Mouse (Mus musculus) intestine, postnatal 0 days (tissue): ENCODE measurements around the gene 1300017J02Rik. TPM values are rescaled to one million over a fixed set of nuclear protein-coding genes. Genes with fewer than 3 reads are reported as not detected.

Experiments
- ATAC-seq: fragments of 200-750 bp; cut with Nextera tagmentation; 2 replicates; pipeline ENCODE4 v1.8.0; 2017; ENCODE audit warnings: mild to moderate bottlenecking, moderate TSS enrichment, moderate library complexity
- H3K27ac ChIP-seq: fragments of 300-500 bp; sonication (generic); 2 replicates; pipeline ENCODE4 v1.5.1; 2014; ENCODE audit warnings: mild to moderate bottlenecking, low read depth, low read length, moderate library complexity
- H3K27me3 ChIP-seq: fragments of 300-500 bp; sonication (generic); replicated peaks from 2 replicates; pipeline ENCODE4 v1.6.1; 2014; ENCODE audit warnings: low read length, mixed read lengths; ENCODE audit not compliant: control insufficient read depth, insufficient read depth
- H3K36me3 ChIP-seq: fragments of 300-500 bp; sonication (generic); 2 replicates; pipeline ENCODE4 v1.6.1; 2014; ENCODE audit warnings: mild to moderate bottlenecking, moderate library complexity; ENCODE audit not compliant: control insufficient read depth, insufficient read depth
- H3K4me1 ChIP-seq: fragments of 300-500 bp; sonication (generic); replicated peaks from 2 replicates; pipeline ENCODE4 v1.6.1; 2014; ENCODE audit warnings: antibody characterized with exemption, low read length, mixed read lengths; ENCODE audit not compliant: control insufficient read depth, insufficient read depth
- H3K4me2 ChIP-seq: fragments of 300-500 bp; sonication (generic); replicated peaks from 2 replicates; pipeline ENCODE4 v1.6.1; 2014; ENCODE audit warnings: low read depth, mild to moderate bottlenecking, moderate library complexity
- H3K4me3 ChIP-seq: fragments of 300-500 bp; sonication (generic); 2 replicates; pipeline ENCODE4 v1.5.1; 2014; ENCODE audit warnings: low read depth, low read length
- H3K9ac ChIP-seq: fragments of 300-500 bp; sonication (generic); 2 replicates; pipeline ENCODE4 v1.6.1; 2014; ENCODE audit warnings: mild to moderate bottlenecking, low read depth, low read length
- H3K9me3 ChIP-seq: fragments of 300-500 bp; sonication (generic); 2 replicates; pipeline ENCODE4 v1.6.1; 2016; ENCODE audit warnings: mixed run types; ENCODE audit not compliant: control insufficient read depth
- CTCF ChIP-seq: sonication (generic); IDR thresholded peaks from 2 replicates; pipeline ENCODE4 v1.5.1; 2016; ENCODE audit warnings: low read depth, mild to moderate bottlenecking, control low read depth, antibody characterized with exemption, moderate library complexity
- WGBS: fragments of 180-500 bp; shearing (Covaris S2); extraction: QIAGEN DNeasy Blood & Tissue Kit; methylation state at CpG from one replicate; pipeline ENCODE4 v1.1.7; 2014; 5-methylcytosine and 5-hydroxymethylcytosine counted together
- polyA plus RNA-seq: library from polyadenylated mRNA; unstranded; fragments of >200 nt; fragmentation: Nextera tagmentation; extraction: Ambion mirVana; gene quantifications from 2 replicates; pipeline ENCODE4 v1.2.1, GENCODE M21; 2015

1300017J02Rik gene
- polyA plus RNA-seq, 1 experiment from 2014 or later: 3.8 TPM

DNA sequence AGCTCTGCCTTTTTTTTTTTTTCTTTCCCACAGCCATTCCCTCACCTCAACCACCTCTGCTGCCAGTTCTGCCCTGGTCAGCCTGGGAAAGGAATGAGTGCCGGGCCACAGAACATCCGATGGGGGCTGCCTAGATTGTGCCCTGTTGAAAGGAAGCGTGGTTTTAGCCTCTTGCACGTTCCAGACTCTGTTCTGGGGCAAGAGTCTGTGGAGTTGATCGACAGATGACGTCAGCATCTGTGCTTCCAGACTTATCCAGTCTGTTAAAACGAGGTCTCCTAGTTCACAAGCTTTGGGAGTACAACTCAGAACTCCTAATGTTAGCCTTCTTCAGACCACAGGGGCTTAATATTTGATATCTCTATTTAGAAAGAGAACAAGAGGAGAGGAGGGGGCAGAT is 70.8 kb downstream of the 1300017J02Rik start:
- Histone ChIP-seq H3K9ac (no peak overlapping the region), H3K4me2 (no peak overlapping the region), H3K36me3 (no peaks in the 10 kb centered on the region), H3K4me3 (no peak overlapping the region), H3K27ac (no peak overlapping the region), H3K27me3 (no peaks in the 10 kb centered on the region), H3K9me3 (no peaks in the 10 kb centered on the region), H3K4me1 (peaks cover 6% of the 10 kb centered on the region; the same call in 1 of the 2 replicates)
- TF ChIP-seq CTCF: no peak
- ATAC-seq: no peak
- WGBS: 66% methylated on average over 7 of the region's 7 CpGs

DNA sequence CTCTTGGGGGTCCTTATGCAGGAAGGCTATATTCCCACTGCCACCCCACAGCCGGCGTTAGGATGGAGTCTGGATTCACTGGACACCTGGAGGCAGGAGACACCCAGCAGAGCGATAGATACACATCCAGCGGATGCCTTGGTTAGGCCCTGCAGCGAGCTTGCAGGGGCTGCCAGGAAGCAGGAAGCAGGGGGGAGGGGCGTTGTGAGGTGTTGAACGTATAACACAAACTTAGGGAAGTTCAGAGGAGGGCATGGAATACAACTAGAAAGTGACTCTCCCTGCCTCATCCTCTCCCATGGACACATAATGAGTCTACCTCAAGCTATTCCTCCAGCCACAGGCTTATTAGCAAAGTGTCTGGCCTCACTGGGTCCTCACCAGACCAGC is 71.9 kb downstream of the 1300017J02Rik start:
- no peak for ATAC-seq
- WGBS: 60% methylated on average over 7 of the region's 7 CpGs
- no peaks in the 10 kb centered on the region for H3K9me3 ChIP-seq
- TF ChIP-seq CTCF: no peak
- H3K36me3 ChIP-seq: no peaks in the 10 kb centered on the region
- no peak overlapping the region for H3K4me3 ChIP-seq
- no peaks in the 10 kb centered on the region for H3K27me3 ChIP-seq
- H3K27ac ChIP-seq: no peak overlapping the region
- H3K9ac ChIP-seq: 0 out of 2 replicates have a peak overlapping the region, but pooled peaks have one; percentile 3
- no peak overlapping the region for H3K4me2 ChIP-seq
- H3K4me1 ChIP-seq: peaks cover 6% of the 10 kb centered on the region; the same call in 1 of the 2 replicates

DNA sequence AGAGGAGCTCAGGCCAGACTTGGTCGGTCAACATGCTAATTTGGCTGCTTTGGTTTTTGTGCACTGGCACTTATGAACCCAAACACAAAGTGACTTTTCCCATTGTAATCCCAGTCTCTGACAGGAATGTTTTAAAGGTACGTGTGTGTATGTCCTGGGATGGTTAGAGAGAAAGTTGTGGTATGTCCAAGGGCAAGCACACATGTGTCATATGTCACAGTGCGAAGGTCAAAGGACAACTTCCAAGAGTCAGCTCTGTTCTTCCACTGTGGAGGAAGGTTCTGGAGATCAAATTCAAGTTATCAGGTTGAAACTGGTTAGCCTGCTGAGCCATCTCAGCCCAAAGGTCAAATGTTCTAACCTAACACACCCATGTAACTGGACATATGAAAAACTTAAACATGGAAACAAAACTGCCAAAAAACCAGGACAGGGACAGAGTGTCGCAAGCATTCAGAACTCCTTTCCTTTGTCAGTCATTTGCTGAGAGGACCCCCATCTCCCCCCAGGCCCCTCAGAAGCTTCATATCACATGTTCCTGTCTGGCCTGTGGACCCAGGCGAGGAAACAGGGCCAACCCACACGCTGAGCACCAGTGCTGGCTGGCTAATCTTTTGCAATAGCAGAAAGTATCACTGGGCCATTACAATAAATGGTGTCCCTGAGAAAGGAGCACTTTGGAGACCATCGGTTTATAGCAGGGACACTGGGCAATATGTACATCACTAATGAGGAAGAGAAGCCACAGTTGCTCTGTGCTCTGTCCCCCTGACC is 72.5 kb downstream of the 1300017J02Rik start:
- no peak for ATAC-seq
- no peak overlapping the region for H3K27ac ChIP-seq
- WGBS: 81% methylated on average over 7 of the region's 7 CpGs
- no peak overlapping the region for H3K4me3 ChIP-seq
- H3K9ac ChIP-seq: 0 out of 2 replicates have a peak overlapping the region, but pooled peaks have one; percentile 3
- no peak overlapping the region for H3K4me2 ChIP-seq
- H3K27me3 ChIP-seq: no peaks in the 10 kb centered on the region
- H3K36me3 ChIP-seq: no peaks in the 10 kb centered on the region
- no peaks in the 10 kb centered on the region for H3K9me3 ChIP-seq
- peaks cover 6% of the 10 kb centered on the region; the same call in 1 of the 2 replicates for H3K4me1 ChIP-seq
- no peak for TF ChIP-seq CTCF

DNA sequence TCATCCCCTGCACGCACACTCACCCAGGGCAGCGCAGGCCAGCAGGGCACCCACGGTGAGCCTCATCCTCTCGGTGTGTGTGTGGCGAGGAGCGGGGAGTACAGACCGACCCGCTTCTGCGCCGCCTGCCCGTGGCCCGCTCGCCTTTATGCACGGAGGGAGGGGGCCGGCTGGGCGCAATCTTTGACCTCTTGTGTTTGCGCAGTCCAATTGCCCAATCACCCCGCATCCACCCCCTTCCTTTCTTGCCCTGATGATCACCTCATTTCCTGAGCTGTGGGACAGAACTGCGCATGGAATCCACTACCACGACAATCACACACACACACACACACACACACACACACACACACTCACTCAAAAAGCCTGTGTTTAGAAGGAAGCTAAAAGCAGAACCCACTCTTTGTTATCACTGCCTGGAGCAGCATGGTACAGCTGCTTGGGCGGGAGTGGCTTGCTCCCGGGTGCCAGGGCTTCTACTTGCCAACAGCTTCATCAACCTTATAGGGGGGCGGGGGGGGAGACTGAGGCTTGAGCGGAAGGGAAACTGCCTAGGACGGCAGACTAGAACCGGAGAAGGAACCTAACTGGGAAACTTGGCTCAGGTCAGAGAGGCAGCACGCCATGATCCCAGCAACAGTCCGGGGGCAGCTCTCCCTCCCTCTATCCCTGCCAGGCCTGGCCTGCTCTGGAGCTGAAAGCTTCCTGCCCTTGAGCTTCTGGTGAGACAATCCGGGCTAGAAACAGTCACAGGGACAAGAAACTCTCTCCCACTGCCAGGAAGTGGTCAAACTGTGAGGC is 74.5 kb downstream of the 1300017J02Rik start, which contains the start of the genes Gm20425 and Trf:
Gene Gm20425, minus strand, starts transcription at position 157 of the 801 bp plus-strand sequence.
Gene Trf, minus strand, starts transcription at position 294 of the 801 bp plus-strand sequence.
- WGBS: 26% methylated on average over 28 of the region's 29 CpGs
- no peak for TF ChIP-seq CTCF
- Histone ChIP-seq H3K4me2 (peak within 1 kb of the TSS; percentile 65), H3K9ac (0 out of 2 replicates have a peak within 1 kb of the TSS, but pooled peaks have one; percentile 17), H3K27ac (peak within 1 kb of the TSS; percentile 41; the same call in 1 of the 2 replicates), H3K9me3 (no peaks in the 10 kb centered on the region), H3K36me3 (no peaks in the 10 kb centered on the region), H3K27me3 (no peaks in the 10 kb centered on the region), H3K4me3 (peak within 1 kb of the TSS; percentile 27), H3K4me1 (peaks cover 6% of the 10 kb centered on the region; the same call in 1 of the 2 replicates)
- peak; percentile 63 for ATAC-seq

DNA sequence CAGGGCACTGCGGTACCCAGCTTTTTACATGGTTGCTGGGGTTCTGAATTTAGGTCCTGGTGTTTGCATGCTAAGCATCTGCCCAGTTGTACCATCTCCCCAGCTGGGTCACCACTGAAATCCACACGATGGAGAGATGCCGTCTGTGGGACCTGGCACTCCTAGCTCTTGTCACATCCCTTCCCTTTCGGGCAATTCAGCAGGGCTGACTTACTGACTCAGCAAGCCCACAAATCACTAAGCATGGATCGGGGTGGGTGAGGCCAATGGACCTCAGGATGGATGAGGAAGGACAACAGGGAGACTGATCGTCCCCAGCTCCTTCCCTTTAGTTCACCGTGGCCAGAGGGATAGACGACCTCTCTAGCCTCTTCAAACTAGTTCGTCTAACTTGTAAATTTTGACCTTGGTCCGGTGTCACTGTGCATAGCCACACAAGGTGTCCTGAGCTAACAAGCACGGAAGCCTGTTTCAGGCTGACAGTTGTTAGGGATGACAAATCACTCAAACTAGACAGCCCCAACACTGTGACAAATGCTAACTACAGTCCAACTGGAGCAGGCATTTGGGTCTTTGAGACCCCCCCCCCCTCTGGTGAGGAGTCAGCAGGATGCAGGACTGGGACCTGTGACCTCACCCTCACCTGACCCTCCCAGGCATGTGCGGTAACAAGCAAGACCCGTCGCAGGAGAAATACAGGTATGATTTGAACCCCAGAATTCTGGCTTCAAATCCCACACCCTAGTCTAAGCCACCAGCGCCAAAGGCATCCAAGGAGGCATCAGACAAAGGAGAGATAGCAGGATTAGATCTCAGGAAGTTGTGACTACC is 75.6 kb downstream of the 1300017J02Rik start:
- TF ChIP-seq CTCF: no peak
- H3K4me3 ChIP-seq: 0 out of 2 replicates have a peak overlapping the region, but pooled peaks have one; percentile 27

More for the DNA sequence above, 75.6 kb downstream of the 1300017J02Rik start:
- 0 out of 2 replicates have a peak, but pooled peaks cover 2% of the 10 kb centered on the region for H3K4me1 ChIP-seq
- H3K27me3 ChIP-seq: no peaks in the 10 kb centered on the region
- WGBS: 76% methylated on average over 15 of the region's 15 CpGs
- no peak overlapping the region for H3K27ac ChIP-seq
- no peak for ATAC-seq
- peak overlapping the region; percentile 65 for H3K4me2 ChIP-seq
- H3K9ac ChIP-seq: no peak overlapping the region
- H3K36me3 ChIP-seq: no peaks in the 10 kb centered on the region; the same call in 1 of the 2 replicates
- H3K9me3 ChIP-seq: no peaks in the 10 kb centered on the region
